Mouse (Mus musculus): Measurements from ENCODE around the gene AC134908.4.

GRCm38 (mm10) chr17:25832436-25833290 is 37.2 kb upstream of the AC134908.4 start:
- TF ChIP-seq CTCF (IDR thresholded peaks at IDR 0.05; ENCODE audit: low read depth, low read length) (0 out of 2 replicates have a peak, but pooled peaks have one; percentile 2), POLR2A (IDR thresholded peaks at IDR 0.05; ENCODE audit: extremely low read depth, insufficient read depth, low read length) (peak; percentile 66)

Data from liver, adult 2 months (tissue).